Mouse (Mus musculus) adipocyte (in vitro differentiated cells): ENCODE measurements at regions not wholly inside any gene's neighbourhood (a gene's known extent, or its start where the extent isn't known, plus 50 kb on each side); places are given as distances from the start of the nearest gene placed in this dataset.

Source experiments
- DNase-seq: peaks from one replicate; pipeline ENCODE4 v3.0.0-alpha.2; 2016; ENCODE audit warnings: low spot score

DNA sequence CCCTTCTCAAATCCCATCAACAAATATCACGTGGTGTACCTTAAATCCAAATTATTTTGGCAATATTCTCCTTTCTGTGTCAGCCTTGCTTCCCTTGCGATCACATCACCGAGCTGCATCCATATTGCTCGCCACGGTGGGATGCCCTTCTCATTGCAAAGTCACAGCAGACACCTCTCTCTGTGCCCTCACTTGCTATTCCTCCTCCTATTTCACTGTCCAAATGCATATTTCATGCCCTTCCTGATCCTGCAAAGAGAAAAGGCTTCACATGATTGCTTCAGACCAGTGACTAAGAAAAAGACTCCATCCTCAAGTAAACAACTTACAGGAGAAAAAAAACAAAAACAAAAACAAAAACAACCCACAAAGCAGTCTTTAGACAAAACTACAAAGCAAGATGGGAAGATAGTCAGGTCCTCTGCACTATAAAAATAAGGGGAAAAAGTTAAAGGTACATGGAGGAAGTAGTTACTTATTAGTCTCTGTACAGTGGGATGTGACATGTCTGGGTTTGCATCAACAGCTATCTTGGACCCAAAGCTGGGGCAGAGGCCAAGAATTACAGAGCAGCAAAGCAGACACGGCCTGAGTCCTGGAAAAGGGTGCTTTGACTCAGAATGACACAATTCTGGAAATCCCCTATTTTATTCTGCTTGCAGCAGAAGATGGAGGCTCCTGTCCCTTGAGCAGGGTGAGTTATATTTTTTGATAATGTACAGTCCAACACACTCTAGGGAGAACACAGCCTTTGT, 349.3 kb downstream of the Zfp619 start:
- DNase-seq: peak; percentile 59

- DNase-seq: peak; percentile 4
These were observed 349.9 kb downstream of the Zfp619 start for GRCm38 (mm10) chr7:39867451-39867850.

DNA sequence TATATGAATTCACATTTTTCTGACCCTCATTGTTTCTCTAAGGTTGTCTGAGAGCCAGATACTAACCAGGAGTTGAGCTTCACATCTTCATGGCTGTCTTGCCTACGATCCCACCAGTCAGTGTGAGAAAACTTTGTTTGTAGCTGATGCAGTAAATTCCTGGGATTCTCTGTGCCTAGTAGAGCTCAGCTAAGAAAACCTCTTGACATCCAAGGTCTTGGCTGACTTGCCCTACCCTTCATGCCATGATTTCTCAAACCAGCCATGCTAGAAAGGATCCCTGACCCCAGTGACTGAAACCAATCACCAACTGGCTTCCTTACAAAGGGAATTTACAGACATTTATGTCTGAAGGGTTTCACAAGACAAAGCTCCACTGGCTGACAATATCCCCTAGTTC, 364.5 kb downstream of the Zfp619 start:
- DNase-seq: no peak

GRCm38 (mm10) chr7:39894208-39894896, 376.8 kb downstream of the Zfp619 start:
- DNase-seq: no peak

GRCm38 (mm10) chr7:39896918-39897317, 379.4 kb downstream of the Zfp619 start:
- no peak for DNase-seq

- peak; percentile 2 for DNase-seq
These were observed 380.7 kb downstream of the Zfp619 start for GRCm38 (mm10) chr7:39898268-39898667.

GRCm38 (mm10) chr7:39933946-39934345, 416.4 kb downstream of the Zfp619 start:
- DNase-seq: peak; percentile 67

DNA sequence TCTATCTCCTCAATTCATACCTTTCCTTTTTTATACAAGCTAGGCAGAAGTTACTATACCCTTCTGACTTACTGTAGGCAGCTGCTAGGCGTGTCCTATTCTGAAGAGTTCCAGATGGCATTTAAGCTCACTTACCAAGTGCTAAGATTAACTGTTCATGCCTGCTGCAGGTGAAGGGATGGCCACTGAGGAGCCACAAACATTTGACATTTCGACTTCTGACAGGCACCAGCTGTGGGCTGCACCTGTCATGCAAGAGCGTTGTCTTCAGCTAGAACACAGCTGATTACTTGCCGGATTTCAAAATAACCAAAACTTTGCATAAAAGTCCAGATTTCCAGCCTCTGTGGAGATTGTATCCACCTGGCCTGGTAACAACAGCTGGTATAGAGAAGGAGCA, 419.7 kb downstream of the Zfp619 start:
- DNase-seq: no peak

GRCm38 (mm10) chr7:39942262-39942900, 424.8 kb downstream of the Zfp619 start:
- peak; percentile 43 for DNase-seq

- DNase-seq: no peak
These were observed 436.5 kb downstream of the Zfp619 start for GRCm38 (mm10) chr7:39954110-39954509.

- DNase-seq: no peak
These were observed 437.4 kb downstream of the Zfp619 start for GRCm38 (mm10) chr7:39954931-39955330.

DNA sequence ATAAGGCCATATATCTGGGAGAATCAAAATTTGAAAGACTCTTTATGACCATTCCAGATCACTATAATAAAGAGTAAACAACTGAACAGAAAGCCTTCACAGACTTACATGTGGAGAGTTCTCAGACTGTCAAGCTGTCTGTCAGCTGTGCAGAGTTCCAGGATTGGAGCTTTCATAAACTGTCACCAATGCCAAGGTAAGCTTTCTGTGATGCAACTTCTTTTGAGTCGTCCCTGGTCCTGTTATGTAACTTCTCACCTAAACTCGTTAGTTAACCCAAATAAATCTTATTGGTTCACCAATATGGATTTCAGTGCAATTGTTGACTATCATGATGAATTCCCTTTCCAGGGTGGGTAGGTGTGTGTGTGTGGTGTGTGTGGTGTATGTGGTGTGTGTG, 460.6 kb downstream of the Zfp619 start:
- DNase-seq: no peak

- DNase-seq: no peak
These were observed 464.1 kb downstream of the Zfp619 start for GRCm38 (mm10) chr7:39981647-39982046.
